Mouse (Mus musculus) thymus, adult 18-20 months (tissue): ENCODE data around the gene Dnajb7.
A peak's percentile ranks its signal among the peaks of the same experiment; 100 is the strongest.

Source experiments
- DNase-seq, 2 experiments: peaks; one replicate each; pipeline ENCODE4 v3.0.0; 2022; ENCODE audit warnings: mixed read lengths in 2 of 2

Dnajb7 gene

GRCm38 (mm10) chr15:81408199-81408598 is at the start of gene Dnajb7:
TSS of gene Dnajb7 (minus strand) at chr15:81408299.
- DNase-seq, result no peak

GRCm38 (mm10) chr15:81448463-81448862 is 40.4 kb upstream of the Dnajb7 start:
- DNase-seq, result no peak

- no peak for DNase-seq
Measured at GRCm38 (mm10) chr15:81439236-81439635, 31.1 kb upstream of the Dnajb7 start.

- DNase-seq, result no peak
Measured at GRCm38 (mm10) chr15:81438345-81438744, 30.2 kb upstream of the Dnajb7 start.

GRCm38 (mm10) chr15:81431195-81431594 is 23.1 kb upstream of the Dnajb7 start:
- no peak for DNase-seq

GRCm38 (mm10) chr15:81427947-81428346 is 19.8 kb upstream of the Dnajb7 start:
- no peak for DNase-seq

- no peak for DNase-seq
Measured at GRCm38 (mm10) chr15:81425311-81425710, 17.2 kb upstream of the Dnajb7 start.

- no peak for DNase-seq
Measured at GRCm38 (mm10) chr15:81422156-81422681, 14.1 kb upstream of the Dnajb7 start.

- DNase-seq, result no peak
Measured at GRCm38 (mm10) chr15:81421454-81421853, 13.4 kb upstream of the Dnajb7 start.

GRCm38 (mm10) chr15:81418065-81418464 is 10.0 kb upstream of the Dnajb7 start:
- DNase-seq, result no peak

GRCm38 (mm10) chr15:81416763-81417310 is 8.7 kb upstream of the Dnajb7 start:
- peak; percentile 33 to 41 for DNase-seq

GRCm38 (mm10) chr15:81405008-81405407 is 3.1 kb downstream of the Dnajb7 start:
- DNase-seq, result no peak

- peak; percentile 93 to 95 for DNase-seq
Measured at GRCm38 (mm10) chr15:81399638-81400315, 8.3 kb downstream of the Dnajb7 start, which contains the start of the genes St13 and Xpnpep3. TSS of gene St13 (minus strand) at chr15:81400077. TSS of gene Xpnpep3 (plus strand) at chr15:81400138.

- DNase-seq, result no peak
Measured at GRCm38 (mm10) chr15:81399297-81399637, 8.8 kb downstream of the Dnajb7 start.

- no peak for DNase-seq
Measured at GRCm38 (mm10) chr15:81398189-81398588, 9.9 kb downstream of the Dnajb7 start.

- no peak for DNase-seq
Measured at GRCm38 (mm10) chr15:81394211-81394915, 13.7 kb downstream of the Dnajb7 start.

- DNase-seq, result peak; percentile 31 to 39
Measured at GRCm38 (mm10) chr15:81392997-81393396, 15.1 kb downstream of the Dnajb7 start.

- DNase-seq, result no peak
Measured at GRCm38 (mm10) chr15:81386327-81386726, 21.8 kb downstream of the Dnajb7 start.

GRCm38 (mm10) chr15:81378845-81379244 is 29.3 kb downstream of the Dnajb7 start:
- DNase-seq, result no peak

GRCm38 (mm10) chr15:81374621-81375020 is 33.5 kb downstream of the Dnajb7 start:
- DNase-seq, result no peak

GRCm38 (mm10) chr15:81370356-81370755 is 37.7 kb downstream of the Dnajb7 start:
- no peak for DNase-seq

- no peak for DNase-seq
Measured at GRCm38 (mm10) chr15:81368601-81369000, 39.5 kb downstream of the Dnajb7 start.

GRCm38 (mm10) chr15:81366241-81366640 is 41.9 kb downstream of the Dnajb7 start:
- no peak for DNase-seq

- no peak for DNase-seq
Measured at GRCm38 (mm10) chr15:81365246-81365645, 42.9 kb downstream of the Dnajb7 start.
